In genomic region chr5:42959296-42959862, GRCm38 (mm10) we compare ENCODE assay signal across 13 mouse cellular contexts.
"Had no signal": no experiment of that assay in that cellular context is flagged by ENCODE, and none has a peak within 500 bp of the region (broad histone marks: within the 10 kb centered on the region; RNA-seq: fewer than 3 reads in every experiment).

No protein-coding gene starts in this region.

- H3K4me3 ChIP-seq: left cerebral cortex, adult 2 months; limb, embryonic 10.5 days; liver, embryonic 15.5 days; megakaryocyte, embryonic 14.5 days had no signal

- H3K4me1 ChIP-seq: limb, embryonic 10.5 days; liver, embryonic 15.5 days; megakaryocyte, embryonic 14.5 days had no signal

- ATAC-seq: intestine, postnatal 0 days had no signal

- H3K27me3 ChIP-seq: liver, embryonic 15.5 days; megakaryocyte, embryonic 14.5 days had no signal

- H3K4me2 ChIP-seq: liver, embryonic 11.5 days; liver, embryonic 15.5 days had no signal

- H3K27ac ChIP-seq: left cerebral cortex, adult 2 months; limb, embryonic 10.5 days; liver, embryonic 15.5 days; macrophage had no signal

- DNase-seq: kidney, adult 8-10 months; kidney, postnatal 25 days; lung, adult 2 months; lung, postnatal 14 days; right cerebral cortex, postnatal 14 days; thymus, postnatal 36 days had no signal

- H3K9me3 ChIP-seq: limb, embryonic 10.5 days; liver, embryonic 15.5 days; megakaryocyte, embryonic 14.5 days had no signal

- H3K36me3 ChIP-seq: limb, embryonic 10.5 days; liver, embryonic 15.5 days had no signal

- H3K9ac ChIP-seq: liver, embryonic 15.5 days had no signal
